Mouse (Mus musculus) Muller cell, postnatal 12 days (primary cell): Measurements from ENCODE around the gene Cenpv.

Experiments
- DNase-seq: peaks from one replicate; pipeline ENCODE4 v3.0.0-alpha.2; 2015; ENCODE audit errors: inconsistent ontology term

Cenpv gene

DNA sequence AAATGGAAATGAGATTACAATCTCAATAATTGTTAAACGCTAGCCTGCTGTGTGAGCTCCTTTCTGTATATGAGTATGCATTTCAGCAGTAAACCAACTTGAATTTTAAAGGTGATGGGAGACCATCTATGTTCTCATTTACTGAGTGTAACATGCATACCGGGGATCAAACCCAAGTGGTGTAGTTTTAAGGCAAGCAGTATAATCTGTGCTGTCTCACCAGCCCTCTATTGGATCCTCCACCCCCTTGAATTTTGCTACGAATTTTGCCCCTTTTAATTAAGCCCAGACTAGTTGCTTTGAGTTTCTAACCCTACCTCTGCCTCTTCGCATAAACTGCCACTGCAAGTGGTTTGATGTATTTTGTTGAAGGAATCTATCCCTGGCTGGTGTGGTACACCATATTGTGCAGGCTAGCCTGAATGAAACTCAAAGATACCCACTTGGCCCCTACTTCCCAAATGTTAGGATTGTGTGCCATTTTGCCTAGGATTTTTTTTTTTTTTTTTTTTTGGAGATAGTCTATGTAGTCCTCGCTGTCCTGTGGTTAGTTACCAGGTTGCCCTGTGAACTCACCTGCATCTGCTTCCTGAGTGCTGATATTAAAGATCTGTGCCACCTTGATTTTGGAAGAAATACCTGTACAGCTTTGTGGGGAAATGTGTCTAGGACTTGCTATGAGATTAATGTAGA lies 15.2 kb upstream of the Cenpv start:
- no peak for DNase-seq

DNA sequence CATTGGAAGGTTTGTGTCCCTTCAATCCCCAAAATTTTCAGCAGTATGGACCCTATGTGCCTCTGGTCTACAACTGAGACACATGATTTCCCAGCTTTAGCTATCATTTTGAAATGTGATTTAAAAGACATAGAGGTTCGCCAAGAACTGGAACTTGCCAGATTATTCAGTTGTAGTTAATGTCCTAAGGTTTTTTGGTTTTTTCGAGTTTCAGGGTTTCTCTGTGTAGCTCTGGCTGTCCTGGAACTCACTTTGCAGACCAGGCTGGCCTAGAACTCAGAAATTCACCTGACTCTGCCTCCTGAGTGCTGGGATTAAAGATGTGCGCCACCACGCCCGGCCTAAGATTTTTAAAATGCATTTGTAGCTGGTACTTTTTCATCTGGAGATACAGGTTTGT lies 14.6 kb upstream of the Cenpv start:
- DNase-seq, result no peak

DNA sequence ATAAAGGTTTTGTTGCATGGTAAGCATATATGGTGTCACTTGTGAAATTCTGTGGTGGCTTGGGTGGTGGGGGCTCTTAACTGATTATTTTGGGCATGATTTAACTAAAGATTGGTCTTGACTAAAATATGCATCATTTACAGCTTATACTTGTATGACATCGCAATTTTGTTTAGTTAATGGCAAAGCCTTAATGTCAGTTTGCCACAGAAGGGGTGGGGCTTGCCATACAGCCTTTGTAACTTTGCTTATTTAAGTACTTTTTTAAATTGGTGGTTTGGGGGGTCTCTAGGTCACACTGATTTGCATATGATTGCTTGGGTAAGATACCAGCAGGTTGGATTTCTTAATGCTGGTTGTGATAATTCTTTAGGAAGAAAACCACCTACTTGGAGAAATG lies 14.1 kb upstream of the Cenpv start:
- no peak for DNase-seq

DNA sequence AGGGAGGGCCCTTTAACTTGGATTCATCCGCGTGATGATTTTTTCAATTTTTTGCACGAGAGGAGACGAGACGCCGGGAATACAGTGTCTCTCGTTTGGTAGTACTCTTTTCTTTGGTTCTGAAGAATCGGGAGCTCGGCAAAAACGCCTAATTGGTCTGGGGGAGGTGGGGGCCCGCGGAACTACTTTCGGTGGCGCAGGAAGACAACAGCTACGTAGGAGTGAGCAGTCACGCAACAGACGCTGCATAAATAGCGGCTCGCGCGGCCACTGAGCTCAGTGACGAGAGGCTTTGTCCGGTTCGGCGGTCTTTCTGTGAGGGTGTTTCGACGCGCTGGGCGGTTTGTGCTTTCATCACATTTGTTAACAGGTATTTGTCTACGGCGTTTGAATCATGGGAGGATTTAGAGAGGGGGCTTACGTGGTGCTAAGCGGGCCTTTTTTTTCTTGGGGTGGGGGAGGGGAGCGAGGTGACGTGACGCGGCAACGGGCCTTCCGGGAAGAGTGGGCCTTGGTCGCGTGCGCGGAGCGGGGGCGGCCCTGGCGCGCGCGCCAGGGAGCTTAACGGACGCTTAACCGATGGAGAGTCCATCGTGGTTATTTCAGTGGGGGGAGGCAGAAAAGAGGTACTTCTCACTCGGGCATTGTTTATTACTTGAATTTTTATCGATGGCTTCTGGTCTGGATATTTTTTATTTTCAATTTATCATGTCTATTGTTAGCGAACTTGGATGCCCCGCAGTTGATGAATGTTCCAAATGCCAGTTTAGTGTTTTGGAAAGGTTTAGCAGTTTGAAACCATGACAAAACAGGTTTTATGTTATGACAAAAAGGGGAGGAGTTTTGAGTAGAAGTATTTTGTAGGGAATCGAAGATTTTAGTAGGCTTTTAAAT lies 12.4 kb upstream of the Cenpv start:
- DNase-seq, result peak; percentile 99

DNA sequence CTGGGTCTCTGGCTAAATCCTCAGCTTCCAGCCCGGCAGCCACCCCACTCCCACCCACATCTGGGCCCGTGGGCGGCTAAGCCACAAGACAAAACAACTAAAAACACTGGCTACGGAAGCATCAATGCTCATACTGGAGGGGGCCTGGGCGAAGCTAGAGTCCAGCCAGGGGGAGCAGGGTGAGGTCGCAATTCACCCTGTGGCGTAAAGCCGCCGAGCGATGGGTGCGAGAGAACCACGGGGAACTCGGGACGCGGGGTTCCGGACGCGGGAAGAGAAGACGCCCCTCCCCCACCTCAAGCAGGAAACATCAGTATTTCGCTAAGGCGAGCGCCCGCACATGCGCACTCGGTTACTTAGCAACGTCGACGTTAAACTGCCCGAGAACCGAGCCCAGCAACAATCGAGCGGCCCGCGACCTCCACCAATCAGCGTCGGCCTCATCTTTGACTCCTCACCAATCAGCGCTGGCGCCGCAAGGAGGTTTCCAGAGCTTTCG lies 11.7 kb upstream of the Cenpv start, which contains the start of gene Ubb:
Gene Ubb, plus strand, starts transcription at position 445 of the 499 bp plus-strand sequence.
- DNase-seq, result no peak

DNA sequence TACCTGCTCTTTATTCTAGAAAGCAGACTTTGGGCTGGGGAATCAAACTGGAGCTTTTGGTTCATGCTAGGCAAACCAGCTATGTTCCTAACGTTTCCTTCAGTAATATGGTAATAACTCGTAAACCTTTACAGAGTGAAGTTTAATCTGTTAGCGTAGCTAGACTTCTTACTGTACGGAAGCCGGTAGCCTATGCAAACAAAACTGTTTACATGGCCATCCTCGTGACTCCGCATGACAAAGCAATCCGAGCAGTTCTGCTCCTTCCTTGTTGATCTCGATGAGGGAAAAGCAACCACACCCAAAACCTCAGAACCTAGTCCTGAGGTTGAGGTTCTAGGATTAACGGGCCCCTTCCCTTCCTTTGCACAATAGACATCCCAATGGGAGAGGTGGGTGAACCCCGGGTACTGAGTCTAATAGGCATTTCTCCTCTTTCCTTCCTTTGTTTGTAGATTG lies 11.2 kb upstream of the Cenpv start:
- DNase-seq, result peak; percentile 64

DNA sequence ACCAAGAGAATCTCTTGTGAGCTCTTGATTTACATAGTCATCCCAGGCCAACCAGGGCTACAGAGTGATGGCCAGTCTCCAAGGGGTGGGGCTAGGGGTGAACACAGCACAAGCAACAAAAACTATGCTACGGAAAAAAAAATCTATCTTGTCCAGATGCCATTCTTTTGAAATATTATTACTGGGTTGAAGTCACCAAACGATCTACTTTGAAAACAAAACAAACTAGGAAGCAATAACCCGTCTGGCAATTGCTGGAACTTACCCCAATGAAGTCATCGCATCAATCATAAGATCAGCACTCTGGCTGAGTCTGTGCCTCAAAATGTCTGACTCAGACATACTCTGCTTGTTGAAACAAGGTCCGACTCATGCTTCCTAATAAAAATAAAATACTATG lies 10.7 kb upstream of the Cenpv start:
- peak; percentile 89 for DNase-seq

DNA sequence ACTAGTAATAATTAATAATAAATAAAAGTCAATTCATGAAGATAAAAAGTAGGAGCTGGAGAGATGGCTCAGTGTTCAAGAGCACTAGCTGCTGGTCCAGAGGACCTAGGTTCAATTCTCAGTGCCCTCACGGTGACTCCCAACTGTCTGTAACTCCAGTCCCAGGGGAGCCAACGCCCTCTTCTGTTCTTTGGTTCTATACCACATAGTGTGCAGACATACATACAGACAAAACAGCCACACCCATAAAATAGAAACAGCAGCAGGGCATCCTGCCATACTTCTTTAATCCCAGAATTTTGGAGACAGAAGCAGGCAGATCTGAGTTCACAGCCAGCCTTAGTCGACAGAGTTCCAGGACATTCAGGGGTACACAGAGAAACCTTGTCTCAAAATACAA lies 4.9 kb upstream of the Cenpv start:
- DNase-seq, result no peak

DNA sequence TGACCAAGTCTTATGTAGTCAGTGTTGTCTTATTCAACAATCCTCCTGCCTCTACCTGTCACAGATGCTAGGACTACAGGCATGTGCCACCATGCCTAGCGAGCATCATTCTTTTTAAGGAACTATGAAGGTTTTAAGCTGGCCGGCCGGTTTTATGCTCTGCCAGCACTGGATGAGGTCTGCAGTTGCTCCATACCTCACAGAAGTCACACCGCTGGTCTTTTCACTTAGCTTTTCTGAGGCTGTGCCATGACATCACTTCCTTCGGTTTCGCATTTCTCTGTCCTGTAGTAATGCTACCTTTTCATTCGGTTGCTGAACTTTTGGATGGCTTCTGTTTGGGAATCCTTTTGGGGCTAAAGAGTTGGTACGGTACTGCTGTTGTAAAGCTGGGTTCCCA lies 2.5 kb upstream of the Cenpv start:
- no peak for DNase-seq

DNA sequence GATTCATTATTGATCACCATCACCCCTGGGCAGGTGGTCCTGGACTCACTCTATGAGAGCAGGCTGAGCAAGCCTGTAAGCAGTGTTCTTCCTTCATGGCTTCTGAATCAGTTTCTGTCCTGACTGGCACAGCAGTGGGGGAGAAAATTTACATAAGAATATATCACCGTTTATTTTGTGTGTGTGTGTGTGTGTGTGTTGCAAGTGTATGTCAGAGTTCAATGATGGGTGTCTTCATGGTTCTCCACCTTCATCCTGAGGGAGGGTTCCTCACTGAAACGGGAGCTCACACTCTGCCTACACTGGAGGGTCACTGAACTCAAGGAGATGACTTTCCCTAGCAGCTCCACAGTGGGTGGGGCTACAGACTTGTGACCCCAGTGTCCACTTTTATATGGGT lies 1.9 kb upstream of the Cenpv start:
- no peak for DNase-seq

DNA sequence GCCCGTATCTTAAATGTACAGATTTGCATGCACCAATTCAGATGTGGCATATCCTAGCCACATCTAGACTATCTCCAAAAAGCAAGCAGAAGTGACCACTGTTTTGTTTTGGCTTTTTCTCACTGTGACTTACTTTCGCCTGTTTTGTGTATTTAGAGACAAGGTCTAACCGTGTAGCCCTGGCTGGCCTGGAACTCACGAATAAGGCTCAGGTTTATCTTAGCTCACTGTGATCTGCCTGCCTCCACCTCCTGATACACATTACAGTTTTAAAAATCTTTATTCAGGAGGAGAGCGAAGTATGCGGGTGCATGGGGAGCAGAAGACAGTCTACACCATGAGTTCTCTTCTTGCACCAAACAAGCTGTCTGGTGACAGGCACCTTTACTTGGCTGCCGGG lies 1.1 kb upstream of the Cenpv start:
- DNase-seq, result no peak

DNA sequence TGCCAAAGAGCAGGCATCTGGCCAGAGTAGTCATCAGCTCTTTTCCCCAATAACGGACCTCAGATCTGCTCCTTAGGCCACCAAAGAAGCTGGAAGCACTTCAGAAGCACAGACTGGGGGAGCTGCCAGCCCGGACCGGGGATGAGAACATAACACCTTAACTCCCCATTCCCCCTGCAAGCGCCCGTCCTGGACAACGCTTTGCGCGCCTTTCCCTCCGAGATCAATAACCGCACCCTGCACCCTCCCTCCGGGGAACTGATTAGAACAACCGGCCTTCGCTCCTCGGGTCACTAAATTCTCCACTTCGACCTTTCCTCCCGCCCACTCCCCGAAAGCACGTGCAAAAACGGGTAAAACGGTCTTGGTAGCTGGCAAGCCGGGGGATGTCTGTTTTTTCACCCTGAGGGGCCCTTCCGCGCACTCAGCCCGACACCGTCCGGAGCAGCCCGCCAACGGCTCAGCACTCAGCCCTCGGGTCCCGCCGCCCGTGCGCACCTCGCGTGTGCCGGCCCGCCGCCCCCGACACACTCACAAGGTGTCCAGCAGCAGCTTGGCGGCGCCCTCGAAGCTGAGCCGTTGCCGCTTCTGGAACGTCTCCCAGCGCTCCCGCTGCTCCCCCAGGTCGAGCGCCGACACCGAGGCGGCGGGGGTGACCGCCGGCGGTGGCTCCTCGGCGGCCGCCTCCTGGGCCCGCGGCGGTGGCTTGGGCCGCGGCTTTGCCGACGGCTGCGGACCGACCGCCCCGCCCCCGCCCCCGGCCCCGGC lies 556 bp downstream of the Cenpv start:
- DNase-seq, result peak; percentile 69

DNA sequence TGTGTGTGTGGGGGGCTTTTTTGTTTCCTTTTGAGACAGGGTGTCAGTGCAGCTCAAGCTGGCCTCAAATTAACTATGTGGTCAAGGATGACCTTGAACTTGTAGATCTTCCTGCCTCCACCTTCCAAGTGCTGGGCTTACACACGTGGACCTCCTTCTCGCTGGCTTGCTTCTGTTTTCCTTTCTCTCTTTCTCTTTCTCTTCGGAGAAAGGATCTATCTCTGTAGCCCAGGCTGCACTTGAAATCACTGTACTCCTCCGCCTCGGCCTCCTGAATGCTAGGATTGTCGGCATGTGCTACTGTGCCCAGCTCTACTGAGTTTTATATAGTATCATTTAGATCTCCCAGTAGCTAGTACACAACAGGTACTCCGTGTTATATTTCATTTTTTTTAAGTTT lies 1.5 kb downstream of the Cenpv start:
- DNase-seq, result no peak

DNA sequence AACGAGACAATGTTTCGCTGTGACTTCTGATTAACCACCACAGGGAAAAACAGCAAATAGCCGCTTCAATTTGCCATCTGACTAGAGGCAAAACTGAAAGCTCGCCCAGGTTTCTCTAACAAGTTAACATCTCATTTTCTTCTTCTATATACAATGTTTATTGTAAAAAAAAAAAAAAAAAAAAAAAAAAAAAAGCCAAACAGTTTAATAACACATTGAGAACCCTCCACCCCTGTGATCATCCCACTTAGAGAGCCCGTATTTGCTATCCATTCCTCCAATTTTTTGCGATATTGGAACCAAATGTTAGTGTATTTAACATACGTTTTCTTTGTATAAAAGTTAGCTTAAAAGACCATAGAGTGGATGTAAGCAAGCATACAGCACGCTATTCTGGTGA lies 2.0 kb downstream of the Cenpv start:
- DNase-seq, result no peak

DNA sequence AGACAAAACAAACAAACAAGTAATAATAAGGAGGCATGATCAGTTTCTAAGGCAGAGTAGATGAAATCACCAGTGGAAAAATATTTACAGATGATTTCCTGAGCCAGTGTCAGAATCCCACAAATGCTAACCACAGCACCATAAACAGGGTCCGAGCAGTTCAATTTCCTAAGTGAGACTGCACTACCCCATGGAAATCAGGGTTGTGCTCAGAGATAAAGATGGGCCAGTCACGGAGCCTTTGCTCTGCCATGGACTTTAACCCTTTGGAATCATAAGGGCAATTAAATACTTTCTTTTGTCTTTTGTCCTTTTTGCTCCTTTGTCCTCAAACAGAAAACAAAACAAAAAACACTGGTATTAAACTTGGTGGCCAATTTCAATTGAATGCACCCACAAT lies 16.8 kb downstream of the Cenpv start:
- no peak for DNase-seq

DNA sequence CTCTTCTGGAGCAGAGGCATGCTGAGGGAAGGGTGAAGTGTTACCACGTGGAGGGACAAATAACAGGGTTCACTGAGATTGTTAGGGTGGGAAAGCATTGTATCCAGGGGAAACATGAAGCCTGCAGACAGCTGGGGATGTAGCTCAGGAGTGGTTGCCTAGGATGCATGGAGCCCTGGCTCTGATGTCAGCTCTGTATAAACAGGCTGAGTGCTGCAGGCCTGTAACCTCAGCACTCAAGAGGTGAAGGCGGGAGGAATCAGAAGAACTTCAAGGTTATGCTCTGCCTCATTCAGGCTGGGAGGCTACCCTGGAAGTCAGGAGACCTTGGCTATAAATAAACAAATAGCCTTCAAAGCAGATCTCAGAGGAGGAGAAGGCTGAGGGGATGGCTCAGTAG lies 20.1 kb downstream of the Cenpv start:
- DNase-seq, result no peak

DNA sequence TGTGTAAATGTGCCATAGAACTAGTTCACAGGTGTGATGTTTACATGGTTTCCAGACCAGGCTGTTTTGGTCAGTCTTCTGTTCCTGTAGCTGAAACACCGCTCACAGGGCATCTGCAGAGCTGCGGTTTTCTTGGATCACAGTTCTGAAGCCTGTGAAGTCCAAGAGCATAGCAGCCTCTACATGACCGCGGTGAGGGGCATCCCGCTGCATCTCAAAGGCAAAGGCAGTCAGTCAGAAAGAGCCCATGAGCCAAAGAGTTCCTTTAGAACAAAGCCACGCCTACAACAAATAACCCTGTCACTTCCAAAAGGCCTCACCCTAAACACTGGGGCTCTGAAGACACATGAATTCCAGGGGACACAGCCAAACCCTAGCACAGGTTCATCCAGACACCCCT lies 25.8 kb downstream of the Cenpv start:
- DNase-seq, result no peak

DNA sequence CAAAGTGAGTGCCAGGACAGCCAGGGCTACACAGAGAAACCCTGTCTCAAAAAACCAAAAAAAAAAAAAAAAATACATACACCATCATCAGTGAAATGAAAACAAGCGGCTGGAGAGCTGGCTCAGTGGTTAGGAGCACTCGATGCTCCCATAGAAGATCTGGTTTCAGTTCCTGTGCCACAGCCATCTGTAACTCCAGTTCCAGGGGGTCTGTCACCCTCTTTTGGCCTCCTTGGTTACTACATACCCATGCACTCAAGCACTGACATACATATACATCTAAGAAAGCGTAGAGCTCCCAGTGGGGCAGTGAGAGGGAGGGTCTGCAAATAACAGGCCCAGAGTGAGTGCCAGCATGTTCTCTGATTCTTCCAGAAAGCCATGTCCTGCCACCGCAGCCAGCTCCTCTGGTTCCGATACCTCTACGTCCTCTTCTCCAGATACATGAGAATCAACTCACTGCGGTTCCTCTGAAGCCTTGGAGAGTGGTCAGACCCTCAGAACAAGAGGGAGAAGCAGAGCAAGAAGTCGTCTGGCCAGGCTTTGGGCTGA lies 26.5 kb downstream of the Cenpv start:
- no peak for DNase-seq

DNA sequence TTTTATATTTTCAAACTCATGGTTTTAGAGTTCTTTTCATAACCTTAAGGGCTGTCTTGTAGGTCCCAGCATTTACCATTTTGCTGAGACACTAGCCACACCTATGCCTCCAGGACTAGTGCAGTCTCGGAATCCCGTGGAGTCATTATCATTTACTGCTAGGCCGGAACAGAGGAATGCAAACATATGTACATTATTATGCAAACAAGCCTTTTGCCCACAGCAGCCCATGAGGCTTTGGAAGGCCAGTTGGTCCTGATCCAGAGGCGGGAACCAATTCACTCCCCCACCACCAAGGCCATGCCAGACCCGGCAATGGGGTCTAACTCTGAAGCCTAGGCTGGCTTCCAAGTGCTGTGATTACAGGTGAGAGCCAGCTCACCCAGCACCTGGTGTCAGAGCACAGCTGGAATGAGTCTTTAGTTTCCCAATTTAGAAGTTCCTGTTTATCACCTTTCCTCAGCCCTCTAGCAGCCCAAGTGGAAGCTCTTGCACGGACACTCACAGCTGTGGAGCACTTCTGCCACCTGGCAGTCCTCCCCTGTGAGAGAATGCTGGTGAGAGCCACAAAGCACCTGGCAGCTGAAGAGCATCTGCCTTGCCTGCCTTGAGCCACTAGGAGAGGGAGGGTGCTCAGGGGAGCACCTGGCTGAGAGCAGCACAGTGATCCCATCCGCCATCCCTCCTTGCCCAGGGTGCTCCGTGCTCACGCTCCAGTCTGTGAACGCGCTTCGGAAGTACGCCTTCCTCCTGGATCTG lies 27.4 kb downstream of the Cenpv start:
- DNase-seq, result no peak

DNA sequence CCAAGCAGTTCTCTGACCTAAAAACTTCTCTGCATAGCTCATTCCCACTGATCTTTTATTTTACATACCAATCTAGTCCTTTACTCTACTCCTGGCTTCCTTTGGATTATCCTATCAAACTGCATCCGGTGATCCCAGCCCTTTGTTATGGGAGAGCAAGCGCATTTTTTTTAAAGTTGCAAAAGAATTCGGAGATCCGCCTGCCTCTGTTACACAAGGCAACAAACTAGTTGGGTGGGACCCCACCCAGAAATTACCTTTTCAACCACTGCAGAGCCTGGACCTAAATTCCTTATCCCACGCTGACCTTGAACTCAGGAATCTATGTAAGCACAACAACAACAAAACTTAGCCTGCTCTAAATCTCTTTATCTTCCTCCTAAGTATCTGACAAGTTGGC lies 28.1 kb downstream of the Cenpv start:
- DNase-seq, result no peak

DNA sequence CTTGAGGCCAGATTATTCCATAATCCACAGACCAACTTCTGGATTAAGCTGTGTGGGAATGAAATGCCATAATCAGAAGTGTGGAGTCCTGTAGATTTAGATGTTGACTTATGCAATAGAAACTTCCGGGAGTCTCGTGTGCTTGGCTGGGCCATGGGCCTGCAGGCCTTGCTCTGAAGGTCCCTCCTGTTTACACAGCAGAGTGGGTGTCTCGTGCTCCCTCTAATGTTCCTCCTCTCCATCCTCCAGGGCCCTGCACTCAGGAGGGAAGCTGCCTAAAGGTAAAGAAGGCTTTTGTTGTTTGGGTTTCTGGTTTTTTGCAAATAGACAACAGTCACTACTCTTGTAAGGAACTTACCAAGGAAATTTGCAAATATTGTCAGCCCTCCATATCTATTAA lies 29.5 kb downstream of the Cenpv start:
- DNase-seq, result no peak
